Comparison of ENCODE assay signal across 15 mouse cellular contexts in genomic region chr17:56478191-56478611, GRCm38 (mm10). TPM values are rescaled to one million over a fixed set of nuclear protein-coding genes. Genes with fewer than 3 reads are reported as not detected.
DNase-seq lines count a peak whose midpoint lies in the region; ATAC-seq and TF ChIP-seq lines count a peak whose summit lies in the region.
"Had no signal": no experiment of that assay in that cellular context is flagged by ENCODE, and none has a peak within 500 bp of the region (broad histone marks: within the 10 kb centered on the region; RNA-seq: fewer than 3 reads in every experiment).

No protein-coding gene starts in this region.

- H3K27ac ChIP-seq in kidney, postnatal 0 days: no peak overlapping the region
- H3K27ac ChIP-seq in hindbrain, embryonic 10.5 days: no peak overlapping the region
- H3K27ac ChIP-seq: intestine, embryonic 15.5 days; liver, embryonic 12.5 days had no signal

- H3K4me2 ChIP-seq in kidney, postnatal 0 days (ENCODE audit: low read length): no peak overlapping the region
- H3K4me2 ChIP-seq: intestine, embryonic 15.5 days; liver, embryonic 12.5 days had no signal

- H3K4me3 ChIP-seq in kidney, postnatal 0 days (replicated peaks; ENCODE audit: low read depth, low read length): no peak overlapping the region
- 0 out of 2 replicates have a peak overlapping the region, but pooled peaks have one; percentile 11 for H3K4me3 ChIP-seq in E14TG2a.4 (replicated peaks; ENCODE audit: low read length)
- no peak overlapping the region for H3K4me3 ChIP-seq in hindbrain, embryonic 10.5 days
- H3K4me3 ChIP-seq: intestine, embryonic 15.5 days; liver, embryonic 12.5 days had no signal

- H3K36me3 ChIP-seq in kidney, postnatal 0 days (ENCODE audit: insufficient read depth, low read length): no peaks in the 10 kb centered on the region
- no peaks in the 10 kb centered on the region for H3K36me3 ChIP-seq in E14TG2a.4 (ENCODE audit: insufficient read depth, low read length)
- H3K36me3 ChIP-seq in hindbrain, embryonic 10.5 days: no peaks in the 10 kb centered on the region
- H3K36me3 ChIP-seq: intestine, embryonic 15.5 days; liver, embryonic 12.5 days had no signal

- H3K9ac ChIP-seq in kidney, postnatal 0 days (ENCODE audit: low read depth, low read length): no peak overlapping the region
- H3K9ac ChIP-seq: intestine, embryonic 15.5 days; liver, embryonic 12.5 days had no signal

- 68% methylated on average over 11 of the region's 11 CpGs for WGBS in kidney, postnatal 0 days
- WGBS in hindbrain, embryonic 10.5 days: 68% methylated on average over 11 of the region's 11 CpGs

- TF ChIP-seq CTCF in kidney, postnatal 0 days (IDR thresholded peaks at IDR 0.05; ENCODE audit: low read depth): no peak
- TF ChIP-seq CTCF in E14TG2a.4 (conservative IDR thresholded peaks at IDR 0.05; ENCODE audit: low read length): no peak

- 0 out of 2 replicates have a peak, but pooled peaks have one; percentile 8 for ATAC-seq in kidney, postnatal 0 days (replicated peaks; ENCODE audit: low FRiP score, low read depth)
- peak; percentile 21 for ATAC-seq in megakaryocyte progenitor cell, adult 5-6 weeks (replicated peaks; ENCODE audit: poor library complexity)
- ATAC-seq: intestine, embryonic 15.5 days; liver, embryonic 12.5 days had no signal

- H3K9me3 ChIP-seq in kidney, postnatal 0 days (replicated peaks; ENCODE audit: low read length): no peaks in the 10 kb centered on the region
- no peaks in the 10 kb centered on the region for H3K9me3 ChIP-seq in E14TG2a.4 (ENCODE audit: low read length)
- H3K9me3 ChIP-seq in hindbrain, embryonic 10.5 days: peaks cover 6% of the 10 kb centered on the region; the same call in 1 of the 2 replicates
- H3K9me3 ChIP-seq: intestine, embryonic 15.5 days; liver, embryonic 12.5 days had no signal

- H3K27me3 ChIP-seq in kidney, postnatal 0 days (ENCODE audit: insufficient read depth, low read length): peaks cover 12% of the 10 kb centered on the region; the same call in 1 of the 2 replicates
- peaks cover 73% of the 10 kb centered on the region for H3K27me3 ChIP-seq in E14TG2a.4 (ENCODE audit: insufficient read depth, low read length)
- H3K27me3 ChIP-seq in hindbrain, embryonic 10.5 days (ENCODE audit: insufficient read depth, poor library complexity, severe bottlenecking): peaks cover 62% of the 10 kb centered on the region

- H3K4me1 ChIP-seq in kidney, postnatal 0 days (replicated peaks; ENCODE audit: insufficient read depth, low read length): peaks cover 25% of the 10 kb centered on the region
- peaks cover 75% of the 10 kb centered on the region for H3K4me1 ChIP-seq in E14TG2a.4 (replicated peaks; ENCODE audit: low read depth, low read length)
- H3K4me1 ChIP-seq in hindbrain, embryonic 10.5 days (replicated peaks): peaks cover 49% of the 10 kb centered on the region

- DNase-seq in kidney, postnatal 0 days (ENCODE audit: low spot score): peak; percentile 19
- DNase-seq in kidney, adult 11 months: no peak
- peak; percentile 67 for DNase-seq in adrenal gland, postnatal 25 days
- DNase-seq in hindbrain, embryonic 10.5 days (ENCODE audit: low spot score): no peak
- DNase-seq in embryo, embryonic 10 days (ENCODE audit: low spot score): no peak
- DNase-seq in thymus, adult 18-20 months: no peak
- DNase-seq: heart, postnatal 4 days; right cerebral cortex, postnatal 4 days had no signal

RNA-seq across cellular contexts. Expression of gene Ptprs, which starts 1.9 kb away (rescaled TPM):
- 44.7 and 45.3 TPM in 2 replicates for polyA plus RNA-seq in kidney, postnatal 0 days (2015; fragmentation: Nextera tagmentation; extraction: Ambion mirVana)
- 165 and 222 TPM in 2 replicates for total RNA-seq in adrenal gland, postnatal 25 days (2021)
- 35.9 and 39.7 TPM in 2 replicates for total RNA-seq in megakaryocyte progenitor cell, adult 5-6 weeks (2015)
- total RNA-seq in megakaryocyte progenitor cell, adult 5-6 weeks (2017): 35.3 and 38.5 TPM in 2 replicates
- polyA plus RNA-seq in hindbrain, embryonic 10.5 days (2016; fragmentation: Nextera tagmentation; extraction: Ambion mirVana): 109 and 172 TPM in 2 replicates

RNA-seq across cellular contexts. Expression of gene Znrf4, which starts 34.0 kb away (rescaled TPM):
- polyA plus RNA-seq in kidney, postnatal 0 days (2015; fragmentation: Nextera tagmentation; extraction: Ambion mirVana): not detected in 2 replicates
- not detected in 2 replicates for total RNA-seq in adrenal gland, postnatal 25 days (2021)
- total RNA-seq in megakaryocyte progenitor cell, adult 5-6 weeks (2015): not detected in 2 replicates
- total RNA-seq in megakaryocyte progenitor cell, adult 5-6 weeks (2017): not detected in 2 replicates
- not detected in 2 replicates for polyA plus RNA-seq in hindbrain, embryonic 10.5 days (2016; fragmentation: Nextera tagmentation; extraction: Ambion mirVana)
- total RNA-seq: heart, postnatal 4 days; left cerebral cortex, postnatal 10 days had no signal
- polyA plus RNA-seq: cortical plate, adult 2 months; intestine, embryonic 15.5 days; liver, embryonic 12.5 days; stomach, embryonic 14.5 days had no signal

Comparison
In these comparisons a context has a peak if more than half of its experiments do, and no peak if none do; other contexts are left out.
1. DNase-seq: peak in kidney, postnatal 0 days (single experiment) and adrenal gland, postnatal 25 days (single experiment); none in kidney, adult 11 months (single experiment), hindbrain, embryonic 10.5 days (single experiment), embryo, embryonic 10 days (single experiment) and thymus, adult 18-20 months (0 of 2).